Mouse (Mus musculus): ENCODE data around the gene Lgmn.

Gene Lgmn

DNA sequence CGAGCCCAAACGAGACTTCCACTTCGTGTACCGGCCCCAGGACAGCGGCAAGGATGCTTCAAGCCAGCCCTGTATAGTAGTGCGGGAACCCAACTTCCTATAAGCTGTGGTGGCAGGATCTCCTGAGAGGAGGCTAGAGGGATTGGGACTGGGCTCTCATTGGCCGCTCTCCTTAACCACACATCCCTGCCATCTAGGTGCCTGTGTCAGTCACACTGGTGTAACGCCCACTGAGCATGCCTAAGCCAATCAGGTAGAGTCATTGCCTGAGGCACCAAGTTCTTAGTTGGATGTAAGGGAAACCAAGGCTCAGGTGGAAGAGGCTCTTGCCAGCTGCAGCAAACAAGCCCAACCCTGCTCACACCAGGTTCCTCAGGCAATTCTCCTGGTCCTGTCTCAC is 49.6 kb downstream of the Lgmn start:
- no peak for DNase-seq (ENCODE audit: low read depth)

DNA sequence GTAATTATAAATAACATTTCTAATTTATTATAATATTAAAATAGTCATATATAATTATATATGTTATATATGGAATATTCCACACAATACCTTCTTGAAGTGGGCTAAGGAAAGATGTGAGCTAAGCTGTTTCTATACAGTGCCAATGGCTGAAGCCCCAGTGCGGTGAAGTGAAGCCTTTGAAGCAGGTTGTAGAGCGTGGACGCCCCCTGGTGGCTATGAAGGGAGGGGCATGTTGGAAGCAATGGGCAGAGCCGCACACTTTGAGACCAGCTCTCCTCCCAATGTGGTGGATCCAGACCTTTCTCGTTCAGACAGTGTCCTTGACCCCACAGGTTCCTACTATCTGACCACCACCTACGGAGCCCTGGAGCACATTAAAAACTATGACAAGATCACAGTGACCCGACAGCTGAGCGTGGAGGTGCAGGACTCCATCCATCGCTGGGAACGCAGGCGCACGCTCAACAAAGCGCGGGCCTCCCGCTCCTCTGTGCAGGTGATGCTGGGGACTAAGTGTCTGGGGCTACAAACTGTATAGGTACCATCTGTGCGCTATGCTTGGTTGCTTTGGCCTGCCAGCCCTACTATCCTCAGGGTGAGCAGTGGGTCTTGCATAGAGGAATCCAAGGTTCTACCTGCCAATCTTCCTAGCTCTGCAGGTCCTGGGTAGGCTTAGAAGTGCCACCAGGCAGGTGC is 52.2 kb downstream of the Lgmn start:
- peak; percentile 91 for DNase-seq (ENCODE audit: low read depth)

DNA sequence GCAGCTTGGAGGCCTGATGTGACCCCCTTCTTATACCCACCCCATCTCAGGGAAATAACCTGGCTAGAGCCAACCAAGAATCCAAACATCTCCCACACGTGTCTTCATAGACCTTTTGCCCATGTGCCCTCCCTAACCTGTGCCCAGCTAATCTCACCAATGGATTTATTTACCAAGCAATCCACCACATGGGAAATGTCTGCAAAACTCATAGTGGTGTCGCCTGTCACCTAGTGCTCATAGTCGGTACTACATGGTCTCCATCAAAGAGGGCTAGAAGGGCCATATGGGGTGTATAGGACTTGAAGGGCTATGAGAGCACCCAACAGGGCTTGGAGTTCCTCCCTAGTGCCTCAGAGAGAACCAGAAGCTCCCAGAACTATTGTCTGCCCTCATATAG is 54.8 kb downstream of the Lgmn start:
- peak; percentile 76 for DNase-seq (ENCODE audit: low read depth)

DNA sequence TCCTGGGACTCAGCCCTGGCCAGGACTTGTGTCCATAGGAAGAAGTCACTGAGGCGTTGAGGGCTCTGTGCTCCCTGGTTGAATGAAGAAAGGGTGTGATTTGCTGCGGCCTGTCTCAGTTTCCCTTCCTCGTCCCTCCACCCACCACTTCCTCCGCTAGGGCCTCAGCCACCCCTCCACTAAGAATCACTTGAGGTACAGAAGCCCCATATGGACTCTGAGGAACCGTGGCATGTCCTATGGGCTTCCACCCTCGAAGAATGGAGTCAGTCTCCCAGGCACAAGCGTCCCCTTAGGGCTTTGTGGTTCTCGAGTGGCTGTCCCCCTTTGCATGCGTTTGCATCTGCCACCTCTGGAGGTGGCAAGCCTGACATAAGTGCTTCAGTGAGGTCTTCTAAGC is 56.3 kb downstream of the Lgmn start:
- DNase-seq (ENCODE audit: low read depth): no peak

DNA sequence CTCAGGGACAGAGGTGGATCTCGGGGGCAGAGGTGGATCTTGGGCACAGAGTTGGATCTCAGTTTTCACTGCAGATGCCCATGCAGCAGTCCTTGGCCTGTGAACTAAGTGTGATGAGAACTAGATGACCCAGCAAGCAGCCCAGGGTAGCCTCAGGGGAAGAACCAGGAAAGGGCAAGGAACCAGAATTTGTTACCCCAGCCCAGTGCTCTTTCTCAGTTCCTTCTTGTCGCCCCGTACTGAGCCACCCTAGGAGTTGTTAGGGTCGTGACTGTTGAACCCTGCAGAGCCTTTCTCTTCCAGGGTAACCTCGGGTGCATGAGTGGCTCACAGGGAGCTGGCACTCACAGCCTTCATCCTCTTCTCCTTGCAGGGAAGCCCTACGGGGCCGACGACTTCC is 57.4 kb downstream of the Lgmn start:
- DNase-seq (ENCODE audit: low read depth): no peak

DNA sequence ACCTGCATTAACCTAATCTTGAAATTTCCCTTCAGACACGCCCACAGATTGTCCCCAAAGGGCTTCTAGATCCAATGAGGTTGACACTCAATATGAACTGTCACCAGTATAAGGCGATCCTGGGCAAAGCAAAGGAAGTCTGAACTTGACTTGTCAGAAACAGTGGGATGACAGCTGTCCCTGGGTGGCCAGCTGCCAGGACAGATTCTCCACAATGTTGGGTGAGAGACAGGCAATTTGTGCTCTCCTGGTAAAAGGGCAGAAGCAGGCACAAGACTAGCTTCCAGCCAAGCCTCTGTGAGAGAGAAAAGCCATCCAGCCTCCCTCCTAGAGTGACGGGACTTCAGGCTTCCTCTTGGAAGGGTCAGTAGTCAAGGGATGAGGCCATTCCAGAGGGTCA is 67.3 kb downstream of the Lgmn start:
- DNase-seq (ENCODE audit: low read depth): no peak

DNA sequence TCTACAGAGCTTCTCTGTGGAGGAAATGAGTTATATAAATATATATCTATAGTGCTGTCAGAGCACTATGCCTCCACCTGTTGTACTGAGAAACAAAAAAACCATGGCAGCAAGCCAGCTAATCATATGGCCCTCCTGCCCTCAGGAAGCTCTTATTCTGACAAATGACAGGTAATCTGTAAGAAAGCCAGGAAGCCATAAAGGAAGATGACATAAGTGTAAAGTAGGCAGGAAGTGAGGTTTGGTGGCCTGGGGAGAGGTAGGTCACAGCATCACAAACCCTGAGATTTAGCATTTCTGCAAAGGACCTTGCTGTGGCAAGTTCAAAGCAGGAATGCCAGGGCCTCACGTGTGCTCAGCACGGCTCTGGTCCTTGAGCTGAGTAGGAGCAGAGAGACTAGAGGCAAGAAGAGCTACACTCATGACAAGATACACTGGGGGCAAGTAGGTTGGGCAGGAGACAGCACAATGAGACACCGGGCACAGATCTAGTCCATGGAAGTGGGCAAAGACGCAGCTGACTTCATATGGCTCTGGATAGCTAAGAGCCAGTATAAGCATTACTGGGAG is 68.6 kb downstream of the Lgmn start:
- peak; percentile 89 for DNase-seq (ENCODE audit: low read depth)

DNA sequence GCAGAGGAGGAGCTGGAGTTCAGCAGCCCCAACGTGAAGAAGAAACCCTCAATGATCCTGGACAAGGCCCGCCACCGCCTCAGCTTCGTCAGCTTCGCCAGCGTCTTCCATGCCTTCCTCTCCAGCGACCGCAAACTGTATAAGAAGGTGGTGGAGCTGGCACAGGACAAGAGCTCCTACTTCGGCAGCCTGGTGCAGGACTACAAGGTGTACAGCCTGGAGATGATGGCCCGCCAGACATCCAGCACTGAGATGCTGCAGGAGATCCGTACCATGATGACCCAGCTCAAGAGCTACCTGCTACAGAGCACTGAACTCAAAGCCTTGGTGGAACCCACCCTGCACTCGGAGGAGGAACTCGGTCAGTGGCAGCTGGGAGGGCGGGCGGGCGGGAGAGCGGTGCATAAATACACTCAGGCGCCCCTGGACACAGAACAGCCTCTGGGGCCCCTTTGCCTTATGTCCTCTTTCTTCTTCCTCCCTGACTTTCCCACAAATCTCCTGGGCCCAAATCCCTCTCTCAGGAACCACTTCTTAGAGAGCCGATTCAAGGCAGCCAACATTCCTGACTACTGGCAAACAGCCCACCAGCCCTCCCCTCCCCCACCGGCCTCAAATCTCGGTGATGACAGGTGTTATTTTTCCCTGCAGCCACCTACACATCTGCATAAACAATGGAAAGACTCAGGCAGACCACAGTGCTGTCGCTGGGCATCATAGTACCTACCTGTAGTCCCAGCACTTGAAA is 70.0 kb downstream of the Lgmn start:
- DNase-seq (ENCODE audit: low read depth): peak; percentile 54

DNA sequence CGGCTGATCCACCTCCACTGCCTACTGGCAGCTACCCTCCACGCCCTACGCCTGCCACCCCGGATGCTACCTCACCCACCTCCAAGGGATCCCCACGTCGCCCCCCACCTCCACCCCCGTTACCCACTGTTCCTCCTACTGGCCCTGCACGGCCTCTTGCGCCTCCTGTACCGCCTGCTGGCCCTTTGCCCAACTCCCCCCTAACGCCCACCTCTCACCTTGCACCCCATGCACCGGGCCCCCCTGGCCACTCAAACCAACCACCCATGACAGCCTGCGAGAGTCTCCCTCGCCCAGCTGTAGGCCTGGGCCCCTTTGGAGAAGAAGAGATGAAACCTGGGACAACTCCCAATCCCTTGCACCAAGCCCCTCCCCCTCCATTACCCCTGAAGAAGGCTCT is 71.1 kb downstream of the Lgmn start:
- no peak for DNase-seq (ENCODE audit: low read depth)

DNA sequence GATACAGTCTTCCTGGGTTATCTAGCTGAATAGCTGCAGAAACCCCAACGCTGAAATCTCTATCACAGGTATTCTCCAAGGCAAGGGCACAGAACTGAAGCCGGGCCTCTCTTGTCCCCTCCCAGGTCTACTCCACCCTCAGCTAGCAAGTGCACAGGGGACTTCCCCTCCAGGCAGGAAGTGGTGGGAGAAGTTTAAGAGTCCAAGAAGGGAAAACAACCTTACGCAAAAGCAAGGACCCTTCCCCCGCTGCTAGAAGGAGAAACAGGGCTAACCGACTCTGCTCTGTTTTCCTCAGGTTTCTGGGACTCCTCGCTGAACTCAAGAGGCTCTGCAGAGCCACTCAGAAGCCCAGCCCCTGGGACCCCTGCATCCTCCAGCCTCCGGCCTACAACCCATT is 71.5 kb downstream of the Lgmn start:
- DNase-seq (ENCODE audit: low read depth): peak; percentile 92

DNA sequence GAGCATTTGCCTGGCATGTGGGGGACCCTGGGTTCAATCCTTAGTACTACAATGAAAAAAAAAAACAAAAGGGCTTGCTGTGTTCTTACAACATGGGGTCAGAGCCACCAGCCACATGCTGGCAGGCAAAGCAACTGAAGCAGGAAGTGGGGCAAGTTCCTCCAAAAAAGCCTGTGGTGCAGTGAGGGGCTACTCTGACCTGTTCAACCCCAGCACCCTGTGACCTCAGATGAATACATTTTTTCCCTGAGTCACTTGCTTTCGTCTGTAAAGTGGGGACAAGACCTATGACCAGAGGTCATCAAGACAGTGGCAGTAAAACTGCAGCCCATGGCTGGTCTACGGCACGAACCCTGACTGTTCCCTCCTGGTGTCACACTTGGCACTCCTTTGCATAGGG is 72.5 kb downstream of the Lgmn start:
- DNase-seq (ENCODE audit: low read depth): peak; percentile 56

DNA sequence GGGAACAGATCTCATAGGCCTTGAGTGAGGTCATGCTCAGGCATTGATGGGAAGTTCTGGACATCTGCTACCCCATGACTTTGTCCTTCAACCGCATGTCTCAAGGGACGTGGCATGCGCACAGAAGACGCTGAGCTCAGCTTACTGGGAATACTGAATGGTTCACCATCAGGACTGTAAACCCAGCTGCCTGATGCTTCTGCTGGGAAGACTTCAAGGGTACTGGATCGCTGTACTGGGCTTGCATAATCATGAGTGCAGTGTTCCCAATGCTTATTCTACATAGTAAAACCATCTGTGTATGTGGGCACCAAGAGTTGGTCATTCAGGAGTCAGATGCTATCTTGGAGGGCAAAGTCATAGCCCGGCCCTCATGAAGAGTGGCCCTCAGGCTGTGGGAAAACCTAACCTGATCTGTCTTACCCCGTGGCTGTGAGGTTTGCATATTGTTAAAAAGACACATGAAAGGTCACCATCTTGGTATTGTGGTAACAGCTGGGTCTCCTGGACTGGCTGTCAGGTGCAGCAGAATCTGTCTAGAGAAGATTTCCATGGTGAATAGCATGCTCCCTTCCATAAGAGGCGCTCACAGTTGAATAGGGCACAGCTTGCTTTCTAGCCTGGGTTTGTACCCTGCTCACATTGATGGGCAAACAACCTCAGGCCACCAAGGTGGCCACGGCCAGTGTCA is 73.3 kb downstream of the Lgmn start:
- no peak for DNase-seq (ENCODE audit: low read depth)

DNA sequence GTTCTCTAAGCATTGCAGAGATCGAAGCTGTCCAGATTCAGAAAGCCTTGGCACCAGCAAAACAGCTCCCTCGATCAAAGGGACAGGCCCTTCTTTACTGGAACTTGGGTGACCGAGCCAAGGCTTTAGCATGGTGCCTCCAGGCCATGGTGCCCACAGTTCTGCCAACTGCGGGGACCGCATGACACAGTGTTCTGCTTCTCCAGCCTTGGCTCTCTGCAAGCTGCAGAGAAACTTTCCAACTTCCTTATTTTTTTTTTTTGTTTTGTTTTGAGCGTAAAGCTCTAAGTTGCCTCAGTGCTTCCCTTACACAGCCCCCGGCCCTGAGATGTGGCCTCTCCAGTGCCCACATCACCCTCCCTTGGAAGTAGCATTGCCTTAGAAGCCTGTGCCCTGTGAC is 74.6 kb downstream of the Lgmn start:
- no peak for DNase-seq (ENCODE audit: low read depth)

DNA sequence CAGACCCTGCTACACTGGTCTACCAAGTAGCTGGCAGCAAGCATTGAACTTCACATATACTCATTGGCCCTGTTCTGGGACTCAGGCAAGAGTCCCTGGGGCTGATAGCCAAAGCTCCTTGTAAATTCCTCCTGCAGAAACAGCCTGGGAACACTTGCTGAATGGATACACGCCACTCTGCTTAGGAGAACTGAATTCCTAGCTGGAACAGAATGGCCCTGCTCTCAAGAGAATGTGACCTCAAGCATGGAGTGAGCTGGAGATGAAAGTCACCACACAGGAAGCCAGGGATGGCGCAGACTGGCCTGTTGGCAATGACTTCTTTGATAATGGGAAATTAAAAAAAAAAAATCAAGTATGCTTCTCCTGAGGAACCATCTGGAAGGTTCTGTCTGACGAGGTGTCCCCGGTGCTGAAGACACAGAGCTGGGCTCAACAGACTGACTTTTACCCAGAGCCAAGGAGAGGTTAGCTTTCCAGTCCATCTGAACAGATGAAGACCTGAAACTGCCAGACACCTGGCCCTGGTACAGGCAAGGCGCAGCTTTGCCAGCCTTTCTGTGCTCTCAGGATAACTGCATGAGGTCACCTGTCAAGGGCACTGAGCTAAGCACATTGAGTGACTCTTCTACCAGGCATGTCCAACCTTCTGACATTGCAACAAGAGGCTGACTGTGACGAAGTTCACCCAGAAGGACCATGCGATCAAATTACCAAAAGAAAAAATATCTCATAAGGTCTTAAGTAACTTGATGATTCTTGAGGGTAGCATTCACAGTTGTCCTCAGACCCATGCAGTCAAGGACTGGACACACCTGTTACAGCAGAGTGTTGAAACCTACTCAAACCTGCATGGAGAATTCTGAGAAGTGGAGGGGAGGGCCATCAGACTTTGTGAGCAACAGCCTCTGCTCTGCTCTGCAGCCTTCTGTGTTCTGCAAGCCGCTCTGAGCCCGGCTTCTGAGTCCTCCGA is 78.1 kb downstream of the Lgmn start:
- no peak for DNase-seq (ENCODE audit: low read depth)

DNA sequence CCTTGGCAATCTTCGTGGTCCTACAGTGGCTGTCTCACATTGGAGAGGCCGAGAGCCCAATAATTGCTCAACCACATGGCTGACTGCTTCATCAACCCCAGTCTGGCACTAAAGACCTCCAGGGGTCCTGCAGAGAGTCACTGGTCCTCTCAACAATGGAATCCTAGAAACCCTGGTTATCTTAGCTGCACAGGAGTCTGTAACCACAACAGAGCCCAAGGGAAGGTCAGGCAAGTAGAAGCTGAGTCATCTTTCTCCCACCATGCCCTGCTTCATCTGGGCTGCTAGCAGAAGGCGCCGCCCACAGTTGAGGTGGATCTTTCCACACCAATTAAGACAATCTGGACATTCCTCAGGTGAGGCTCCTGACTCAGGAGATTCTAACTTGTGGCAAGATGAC is 80.2 kb downstream of the Lgmn start:
- DNase-seq (ENCODE audit: low read depth): no peak

DNA sequence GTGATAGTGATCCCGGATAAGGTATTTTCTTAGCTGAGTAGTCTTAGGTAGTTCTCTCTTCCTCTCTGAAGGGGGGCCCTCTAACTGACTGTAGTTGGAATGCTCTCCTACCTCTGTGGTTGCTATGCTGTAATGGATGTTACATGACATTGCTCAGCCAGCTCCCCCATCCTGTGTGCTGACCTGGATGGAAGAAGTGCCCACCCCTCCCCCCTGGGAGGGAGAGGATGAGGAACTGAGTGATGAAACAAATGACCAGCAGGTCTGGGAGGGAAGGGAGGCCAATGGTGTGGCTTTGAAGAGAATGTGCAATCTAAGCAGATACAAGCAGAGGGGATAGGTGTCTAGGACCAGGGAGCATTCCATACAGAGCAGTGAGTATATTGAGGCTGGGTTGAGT is 82.8 kb downstream of the Lgmn start:
- no peak for DNase-seq (ENCODE audit: low read depth)

DNA sequence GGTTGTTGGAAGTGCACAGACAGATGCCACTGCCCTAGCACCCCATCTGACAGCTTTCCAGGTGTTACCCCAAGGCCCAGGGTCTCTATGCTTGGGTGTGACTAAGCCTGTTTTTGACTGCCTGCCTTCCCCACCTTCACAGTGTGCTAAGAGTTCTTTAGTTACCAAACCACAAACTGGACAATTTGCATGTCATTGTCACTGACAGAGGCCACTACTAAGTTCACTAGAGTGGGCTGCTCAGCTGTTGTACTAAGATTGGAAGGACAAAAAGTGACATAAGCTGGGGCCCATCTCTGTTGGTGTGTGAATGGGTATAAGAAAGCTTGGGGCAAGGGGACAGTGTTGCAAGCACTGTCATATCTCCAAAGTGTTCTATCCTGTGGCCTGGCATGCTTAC is 83.8 kb downstream of the Lgmn start:
- DNase-seq (ENCODE audit: low read depth): no peak

DNA sequence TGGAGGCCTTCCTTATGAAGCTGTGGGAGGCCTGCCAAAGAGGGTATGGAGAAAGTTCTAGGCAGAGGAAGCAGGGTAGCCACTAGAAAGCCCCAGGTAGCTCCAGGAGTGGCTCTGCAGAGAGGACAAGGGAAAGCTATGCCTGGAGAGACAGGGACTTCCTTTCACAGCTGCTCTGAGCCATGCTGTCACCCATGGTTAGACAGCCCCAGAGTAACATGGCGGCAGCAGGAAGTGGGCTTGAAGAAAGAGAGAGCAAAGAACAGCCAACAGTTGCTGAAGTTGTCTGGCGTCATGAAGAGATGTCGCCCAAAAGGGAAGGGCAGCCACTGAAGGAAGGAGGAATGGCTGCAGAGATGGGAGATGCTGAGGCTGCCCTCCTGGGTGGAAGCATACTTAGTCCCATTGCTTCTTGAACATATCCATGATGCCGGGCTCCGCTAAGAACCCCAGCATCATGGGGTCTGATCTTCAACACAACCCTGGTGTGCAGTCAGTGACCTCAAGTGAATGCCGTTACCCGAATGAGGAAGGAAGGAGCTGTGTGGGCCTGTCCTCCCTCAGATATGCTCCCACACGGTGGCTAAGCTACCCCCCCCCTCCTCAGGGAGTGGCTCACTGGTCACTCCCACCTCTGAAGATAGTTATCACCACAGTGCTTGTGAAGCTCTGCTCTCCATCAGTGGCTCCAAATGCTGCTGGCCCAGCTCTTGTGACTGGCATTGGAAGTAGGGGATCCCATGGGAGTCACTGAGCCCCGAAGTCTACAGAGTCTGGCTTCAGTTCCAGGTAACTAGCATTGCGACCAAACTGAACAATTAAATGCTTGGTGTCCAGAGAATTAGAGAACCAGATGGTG is 85.3 kb downstream of the Lgmn start:
- DNase-seq (ENCODE audit: low read depth): no peak

DNA sequence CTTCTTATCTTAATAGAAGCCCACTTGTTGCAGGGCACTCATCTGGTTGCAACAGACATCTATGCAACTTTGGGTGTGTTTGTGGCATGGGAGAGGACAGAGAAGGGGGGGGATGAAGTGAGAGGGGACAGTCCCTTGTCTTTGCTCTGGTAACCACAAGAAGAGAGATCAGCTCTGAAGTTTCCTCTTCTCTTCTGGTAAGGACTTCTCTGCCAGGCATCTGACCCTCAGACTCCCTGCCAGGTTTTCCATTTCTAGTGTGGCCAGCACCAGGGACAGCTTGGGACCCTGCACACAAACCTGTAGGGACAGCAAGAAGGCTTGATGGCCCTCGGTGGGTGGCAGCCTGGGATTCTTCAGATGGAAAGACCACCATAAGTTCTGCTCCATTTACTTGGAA is 88.6 kb downstream of the Lgmn start:
- DNase-seq (ENCODE audit: low read depth): peak; percentile 67

DNA sequence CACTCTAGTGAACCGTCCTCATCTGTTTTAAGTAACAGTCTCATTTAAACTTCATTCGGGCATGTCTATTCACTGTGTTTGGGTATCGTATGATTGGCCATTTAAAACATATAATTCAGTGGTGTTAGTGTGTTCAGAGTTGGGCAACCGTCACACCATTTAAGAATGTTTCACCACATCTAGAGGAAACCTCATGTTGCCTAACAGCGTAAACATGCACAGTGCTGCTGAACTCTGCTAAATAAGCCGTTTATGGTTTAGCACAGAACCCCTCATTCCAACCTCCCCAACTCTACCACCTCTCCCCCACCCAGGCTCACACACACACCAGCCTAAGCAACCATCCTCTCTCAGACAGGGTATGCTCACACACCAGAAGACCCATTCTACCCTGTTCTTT is 91.2 kb downstream of the Lgmn start:
- no peak for DNase-seq (ENCODE audit: low read depth)

DNA sequence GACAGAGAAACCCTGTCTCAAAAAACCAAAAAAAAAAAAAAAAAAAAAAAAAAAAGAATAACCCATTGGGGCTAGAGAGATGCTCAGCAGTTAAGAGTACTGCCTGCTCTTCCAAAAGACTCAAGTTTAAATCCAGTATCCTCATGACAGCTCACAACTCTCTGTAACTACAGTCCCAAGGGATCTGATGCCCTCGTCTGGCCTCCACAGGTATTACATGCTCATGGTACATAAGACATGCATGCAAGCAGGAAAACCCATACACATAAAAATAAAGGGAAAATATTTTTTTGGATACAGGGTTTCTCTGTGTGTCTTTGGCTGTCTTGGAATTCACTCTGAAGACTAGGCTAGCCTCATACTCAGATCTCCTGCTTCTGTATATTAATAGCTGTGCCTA is 93.1 kb downstream of the Lgmn start:
- peak; percentile 82 for DNase-seq (ENCODE audit: low read depth)

Measured in induced T-regulatory cell, adult 2 months (primary cell).